Comparison of ENCODE assay signal across 14 mouse cellular contexts in genomic region chr10:78001796-78002195, GRCm38 (mm10). TPM values are rescaled to one million over a fixed set of nuclear protein-coding genes. Genes with fewer than 3 reads are reported as not detected.
DNase-seq lines count a peak whose midpoint lies in the region; ATAC-seq and TF ChIP-seq lines count a peak whose summit lies in the region.
"Had no signal": no experiment of that assay in that cellular context is flagged by ENCODE, and none has a peak within 500 bp of the region (broad histone marks: within the 10 kb centered on the region; RNA-seq: fewer than 3 reads in every experiment).

No protein-coding gene starts in this region.

- no peaks in the 10 kb centered on the region; the same call in 1 of the 2 replicates for H3K4me1 ChIP-seq in heart, adult 2 months (ENCODE audit: control insufficient read depth, insufficient read depth, low read length)
- peaks cover 11% of the 10 kb centered on the region for H3K4me1 ChIP-seq in heart, embryonic 11.5 days (ENCODE audit: control insufficient read depth, insufficient read depth, low read length)
- peaks cover 24% of the 10 kb centered on the region for H3K4me1 ChIP-seq in hindbrain, embryonic 10.5 days (replicated peaks)
- peaks cover 7% of the 10 kb centered on the region for H3K4me1 ChIP-seq in intestine, postnatal 0 days (replicated peaks; ENCODE audit: control insufficient read depth, insufficient read depth, low read length)
- peaks cover 26% of the 10 kb centered on the region for H3K4me1 ChIP-seq in liver, embryonic 11.5 days (replicated peaks; ENCODE audit: control insufficient read depth, insufficient read depth, low read length)

- H3K27me3 ChIP-seq in heart, adult 2 months (ENCODE audit: control insufficient read depth, insufficient read depth, low read length), result no peaks in the 10 kb centered on the region
- H3K27me3 ChIP-seq in heart, embryonic 11.5 days (ENCODE audit: control insufficient read depth, insufficient read depth, low read length), result no peaks in the 10 kb centered on the region
- H3K27me3 ChIP-seq in hindbrain, embryonic 10.5 days (ENCODE audit: insufficient read depth, poor library complexity, severe bottlenecking), result no peaks in the 10 kb centered on the region
- no peaks in the 10 kb centered on the region for H3K27me3 ChIP-seq in intestine, postnatal 0 days (replicated peaks; ENCODE audit: control insufficient read depth, insufficient read depth, low read length)
- H3K27me3 ChIP-seq in liver, embryonic 11.5 days (replicated peaks; ENCODE audit: control insufficient read depth, insufficient read depth, low read length), result no peaks in the 10 kb centered on the region
- H3K27me3 ChIP-seq: embryonic facial prominence, embryonic 13.5 days; heart, embryonic 15.5 days; liver, embryonic 15.5 days; midbrain, embryonic 15.5 days had no signal

- no peaks in the 10 kb centered on the region for H3K9me3 ChIP-seq in heart, embryonic 11.5 days (replicated peaks; ENCODE audit: control insufficient read depth, low read length)
- H3K9me3 ChIP-seq in hindbrain, embryonic 10.5 days, result no peaks in the 10 kb centered on the region
- no peaks in the 10 kb centered on the region for H3K9me3 ChIP-seq in intestine, postnatal 0 days (ENCODE audit: control insufficient read depth)
- no peaks in the 10 kb centered on the region for H3K9me3 ChIP-seq in liver, embryonic 11.5 days (ENCODE audit: control insufficient read depth, low read length)
- H3K9me3 ChIP-seq: embryonic facial prominence, embryonic 13.5 days; heart, embryonic 15.5 days; liver, embryonic 15.5 days; midbrain, embryonic 15.5 days had no signal

- no peak overlapping the region for H3K4me2 ChIP-seq in heart, embryonic 11.5 days
- H3K4me2 ChIP-seq in intestine, postnatal 0 days (replicated peaks; ENCODE audit: low read depth), result no peak overlapping the region
- H3K4me2 ChIP-seq in liver, embryonic 11.5 days, result no peak overlapping the region
- H3K4me2 ChIP-seq: embryonic facial prominence, embryonic 13.5 days; heart, embryonic 15.5 days; liver, embryonic 15.5 days; midbrain, embryonic 15.5 days had no signal

- TF ChIP-seq CTCF in heart, adult 2 months (IDR thresholded peaks at IDR 0.05), result no peak
- no peak for TF ChIP-seq CTCF in intestine, postnatal 0 days (IDR thresholded peaks at IDR 0.05; ENCODE audit: low read depth)

- intact Hi-C loops in heart, adult 2 months (cut with DNase I), result no loop called here
- intact Hi-C loops in gastrocnemius, postnatal 14 days (cut with DNase I; ENCODE audit: low total_unique reads), result no loop called here

- H3K36me3 ChIP-seq in heart, adult 2 months (ENCODE audit: control insufficient read depth, insufficient read depth, low read length), result no peaks in the 10 kb centered on the region
- H3K36me3 ChIP-seq in heart, embryonic 11.5 days (ENCODE audit: control insufficient read depth, insufficient read depth, low read length), result peaks cover 40% of the 10 kb centered on the region
- peaks cover 89% of the 10 kb centered on the region for H3K36me3 ChIP-seq in hindbrain, embryonic 10.5 days
- peaks cover 62% of the 10 kb centered on the region for H3K36me3 ChIP-seq in intestine, postnatal 0 days (ENCODE audit: control insufficient read depth, insufficient read depth)
- peaks cover 64% of the 10 kb centered on the region for H3K36me3 ChIP-seq in liver, embryonic 11.5 days (ENCODE audit: control insufficient read depth, insufficient read depth, low read length)

- TF ChIP-seq EP300 in heart, adult 2 months (IDR thresholded peaks at IDR 0.05; ENCODE audit: insufficient read depth, low read depth, low read length), result no peak

- H3K9ac ChIP-seq in heart, adult 2 months (ENCODE audit: low read depth, low read length), result no peak overlapping the region
- H3K9ac ChIP-seq in heart, embryonic 11.5 days (ENCODE audit: low read depth, low read length), result no peak overlapping the region
- no peak overlapping the region for H3K9ac ChIP-seq in intestine, postnatal 0 days (ENCODE audit: low read depth, low read length)
- H3K9ac ChIP-seq in liver, embryonic 11.5 days (ENCODE audit: low read depth, low read length), result no peak overlapping the region
- H3K9ac ChIP-seq: heart, embryonic 15.5 days; liver, embryonic 15.5 days; midbrain, embryonic 15.5 days had no signal

- peak; percentile 52 to 59 for DNase-seq in heart, adult 2 months
- DNase-seq in gastrocnemius, postnatal 14 days, result peak; percentile 63
- peak; percentile 80 to 88 for DNase-seq in layer of hippocampus, postnatal 14 days (ENCODE audit: low spot score in 2 of 2)
- DNase-seq in right cerebral cortex, postnatal 10 days (ENCODE audit: low spot score in 2 of 2), result peak; percentile 88 to 92
- DNase-seq in hindbrain, embryonic 10.5 days (ENCODE audit: low spot score), result no peak
- no peak for DNase-seq in liver, embryonic 11.5 days (ENCODE audit: low spot score)
- DNase-seq: kidney, adult 8-10 months had no signal

- no peak overlapping the region for H3K4me3 ChIP-seq in heart, adult 2 months
- no peak overlapping the region for H3K4me3 ChIP-seq in heart, embryonic 11.5 days (ENCODE audit: low read depth, low read length)
- no peak overlapping the region for H3K4me3 ChIP-seq in hindbrain, embryonic 10.5 days
- no peak overlapping the region for H3K4me3 ChIP-seq in intestine, postnatal 0 days (ENCODE audit: low read depth, low read length)
- no peak overlapping the region for H3K4me3 ChIP-seq in liver, embryonic 11.5 days (ENCODE audit: low read depth, low read length)
- H3K4me3 ChIP-seq: embryonic facial prominence, embryonic 13.5 days; heart, embryonic 15.5 days; liver, embryonic 15.5 days; midbrain, embryonic 15.5 days had no signal

- peaks cover 3% of the 10 kb centered on the region; the same call in 1 of the 2 replicates for H3K79me2 ChIP-seq in heart, adult 2 months (replicated peaks; ENCODE audit: control insufficient read depth, insufficient read depth, low read length)

- WGBS in heart, adult 2 months, result 71% methylated on average over 11 of the region's 11 CpGs
- 92% methylated on average over 11 of the region's 11 CpGs for WGBS in heart, embryonic 11.5 days (ENCODE audit: insufficient replicate concordance)
- WGBS in hindbrain, embryonic 10.5 days, result 95% methylated on average over 11 of the region's 11 CpGs
- WGBS in intestine, postnatal 0 days, result 85% methylated on average over 11 of the region's 11 CpGs
- WGBS in liver, embryonic 11.5 days, result 90% methylated on average over 11 of the region's 11 CpGs

- H3K27ac ChIP-seq in heart, adult 2 months, result no peak overlapping the region
- H3K27ac ChIP-seq in heart, embryonic 11.5 days (ENCODE audit: low read depth, low read length), result no peak overlapping the region
- H3K27ac ChIP-seq in hindbrain, embryonic 10.5 days, result no peak overlapping the region
- no peak overlapping the region for H3K27ac ChIP-seq in intestine, postnatal 0 days (ENCODE audit: low read depth, low read length)
- no peak overlapping the region for H3K27ac ChIP-seq in liver, embryonic 11.5 days (ENCODE audit: low read depth, low read length)
- H3K27ac ChIP-seq: embryonic facial prominence, embryonic 13.5 days; heart, embryonic 15.5 days; liver, embryonic 15.5 days; midbrain, embryonic 15.5 days had no signal

- ATAC-seq in heart, embryonic 11.5 days (replicated peaks; ENCODE audit: insufficient number of reproducible peaks, low FRiP score, low TSS enrichment), result no peak
- ATAC-seq in intestine, postnatal 0 days, result no peak
- ATAC-seq in liver, embryonic 11.5 days (replicated peaks; ENCODE audit: low FRiP score), result no peak
- ATAC-seq: CD4-positive, CD25-positive, alpha-beta regulatory T cell, adult 4 months; midbrain, embryonic 15.5 days had no signal

- no peak for TF ChIP-seq POLR2A in heart, adult 2 months (IDR thresholded peaks at IDR 0.05; ENCODE audit: insufficient read depth, low read depth, low read length)

RNA-seq across cellular contexts. Expression of gene Pfkl, which starts 8.1 kb away (rescaled TPM):
- total RNA-seq in heart, adult 2 months (2021), result 100 to 1,000 TPM; 109 to 115 TPM
- polyA plus RNA-seq in heart, adult 2 months (2012; rRNA removed), result 101 and 156 TPM in 2 replicates
- 168 and 194 TPM in 2 replicates for polyA plus RNA-seq in heart, embryonic 11.5 days (2014; fragmentation: Nextera tagmentation; extraction: Ambion mirVana)
- total RNA-seq in gastrocnemius, postnatal 14 days (2021), result 1 to 10 TPM; 9.0 to 9.3 TPM
- total RNA-seq in layer of hippocampus, postnatal 14 days (2021), result 100 to 1,000 TPM; 155 to 164 TPM
- polyA plus RNA-seq in hindbrain, embryonic 10.5 days (2016; fragmentation: Nextera tagmentation; extraction: Ambion mirVana), result 187 and 243 TPM in 2 replicates
- polyA plus RNA-seq in intestine, postnatal 0 days (2015; fragmentation: Nextera tagmentation; extraction: Ambion mirVana), result 42.3 and 51.1 TPM in 2 replicates
- 245 and 255 TPM in 2 replicates for polyA plus RNA-seq in liver, embryonic 11.5 days (2014; fragmentation: Nextera tagmentation; extraction: Ambion mirVana)

RNA-seq across cellular contexts. Expression of gene 1810043G02Rik, which starts 23.5 kb away (rescaled TPM):
- 10 to 100 TPM in 1 of 2 experiments, 1 to 10 TPM in 1; 8.9 to 10.7 TPM for total RNA-seq in heart, adult 2 months (2021)
- polyA plus RNA-seq in heart, adult 2 months (2012; rRNA removed), result 21.7 and 24.9 TPM in 2 replicates
- 17.1 and 17.2 TPM in 2 replicates for polyA plus RNA-seq in heart, embryonic 11.5 days (2014; fragmentation: Nextera tagmentation; extraction: Ambion mirVana)
- total RNA-seq in gastrocnemius, postnatal 14 days (2021), result 1 to 10 TPM; 3.7 to 4.6 TPM
- 10 to 100 TPM; 35.2 to 37.4 TPM for total RNA-seq in layer of hippocampus, postnatal 14 days (2021)
- 40.7 and 42.9 TPM in 2 replicates for polyA plus RNA-seq in hindbrain, embryonic 10.5 days (2016; fragmentation: Nextera tagmentation; extraction: Ambion mirVana)
- 8.5 and 8.6 TPM in 2 replicates for polyA plus RNA-seq in intestine, postnatal 0 days (2015; fragmentation: Nextera tagmentation; extraction: Ambion mirVana)
- 12.1 and 12.8 TPM in 2 replicates for polyA plus RNA-seq in liver, embryonic 11.5 days (2014; fragmentation: Nextera tagmentation; extraction: Ambion mirVana)

RNA-seq across cellular contexts. Expression of gene Trpm2, which starts 31.4 kb away (rescaled TPM):
- total RNA-seq in heart, adult 2 months (2021), result under 1 TPM; 0.75 to 0.78 TPM
- 0.53 and 0.55 TPM in 2 replicates for polyA plus RNA-seq in heart, adult 2 months (2012; rRNA removed)
- 0.07 and 0.13 TPM in 2 replicates for polyA plus RNA-seq in heart, embryonic 11.5 days (2014; fragmentation: Nextera tagmentation; extraction: Ambion mirVana)
- under 1 TPM; 0.04 to 0.33 TPM for total RNA-seq in gastrocnemius, postnatal 14 days (2021)
- 10 to 100 TPM; 31.3 to 32.6 TPM for total RNA-seq in layer of hippocampus, postnatal 14 days (2021)
- polyA plus RNA-seq in hindbrain, embryonic 10.5 days (2016; fragmentation: Nextera tagmentation; extraction: Ambion mirVana), result 0.88 and 1.2 TPM in 2 replicates
- polyA plus RNA-seq in intestine, postnatal 0 days (2015; fragmentation: Nextera tagmentation; extraction: Ambion mirVana), result 0.66 and 1.1 TPM in 2 replicates
- polyA plus RNA-seq in liver, embryonic 11.5 days (2014; fragmentation: Nextera tagmentation; extraction: Ambion mirVana), result 1.2 TPM in 2 replicates

RNA-seq across cellular contexts. Expression of gene Dnmt3l, which starts 40.0 kb away (rescaled TPM):
- total RNA-seq in heart, adult 2 months (2021), result under 1 TPM in 1 of 2 experiments, not detected in 1; 0.21 TPM
- polyA plus RNA-seq in heart, adult 2 months (2012; rRNA removed), result 0.10 and 0.79 TPM in 2 replicates
- polyA plus RNA-seq in heart, embryonic 11.5 days (2014; fragmentation: Nextera tagmentation; extraction: Ambion mirVana), result 0.34 TPM in 1 of 2 replicates, not detected in the other
- total RNA-seq in gastrocnemius, postnatal 14 days (2021), result not detected
- under 1 TPM; 0.39 to 0.57 TPM for total RNA-seq in layer of hippocampus, postnatal 14 days (2021)
- polyA plus RNA-seq in hindbrain, embryonic 10.5 days (2016; fragmentation: Nextera tagmentation; extraction: Ambion mirVana), result not detected in 2 replicates
- polyA plus RNA-seq in intestine, postnatal 0 days (2015; fragmentation: Nextera tagmentation; extraction: Ambion mirVana), result 0.14 and 0.31 TPM in 2 replicates
- not detected in 2 replicates for polyA plus RNA-seq in liver, embryonic 11.5 days (2014; fragmentation: Nextera tagmentation; extraction: Ambion mirVana)
- polyA plus RNA-seq: CD4-positive, CD25-positive, alpha-beta regulatory T cell, adult 4 months; heart, embryonic 15.5 days; liver, embryonic 15.5 days; midbrain, embryonic 15.5 days had no signal

RNA-seq across cellular contexts. Expression of gene Aire, which starts 41.6 kb away (rescaled TPM):
- not detected for total RNA-seq in heart, adult 2 months (2021)
- polyA plus RNA-seq in heart, adult 2 months (2012; rRNA removed), result 0.10 TPM in 1 of 2 replicates, not detected in the other
- 0.16 and 0.49 TPM in 2 replicates for polyA plus RNA-seq in heart, embryonic 11.5 days (2014; fragmentation: Nextera tagmentation; extraction: Ambion mirVana)
- total RNA-seq in gastrocnemius, postnatal 14 days (2021), result not detected
- under 1 TPM; 0.16 to 0.45 TPM for total RNA-seq in layer of hippocampus, postnatal 14 days (2021)
- polyA plus RNA-seq in hindbrain, embryonic 10.5 days (2016; fragmentation: Nextera tagmentation; extraction: Ambion mirVana), result 0.36 TPM in 1 of 2 replicates, not detected in the other
- polyA plus RNA-seq in intestine, postnatal 0 days (2015; fragmentation: Nextera tagmentation; extraction: Ambion mirVana), result 0.04 TPM in 1 of 2 replicates, not detected in the other
- polyA plus RNA-seq in liver, embryonic 11.5 days (2014; fragmentation: Nextera tagmentation; extraction: Ambion mirVana), result 0.16 and 0.51 TPM in 2 replicates
- polyA plus RNA-seq: liver, embryonic 15.5 days had no signal

Comparison
In these comparisons a context has a peak if more than half of its experiments do, and no peak if none do; other contexts are left out.
1. DNase-seq: peak in heart, adult 2 months (2 of 2), gastrocnemius, postnatal 14 days (single experiment), layer of hippocampus, postnatal 14 days (2 of 2) and right cerebral cortex, postnatal 10 days (2 of 2); none in hindbrain, embryonic 10.5 days (single experiment) and liver, embryonic 11.5 days (single experiment).